Mouse (Mus musculus) lung, adult 2 months (tissue): ENCODE data around the gene Atp1a3. TPM values are rescaled to one million over a fixed set of nuclear protein-coding genes. Genes with fewer than 3 reads are reported as not detected.
A peak's percentile ranks its signal among the peaks of the same experiment; 100 is the strongest.

Source experiments
- DNase-seq: peaks from one replicate; pipeline ENCODE4 v3.0.0; 2022
- H3K4me1 ChIP-seq: fragments of 200-500 bp; 2 replicates; pipeline ENCODE4 v1.6.1; 2011; ENCODE audit warnings: low read length; ENCODE audit not compliant: control insufficient read depth, insufficient read depth
- H3K4me3 ChIP-seq: fragments of 200-500 bp; replicated peaks from 2 replicates; pipeline ENCODE3; 2011; ENCODE audit warnings: low read depth, mild to moderate bottlenecking, control low read depth, low read length; ENCODE audit errors: extremely low read depth
- CTCF ChIP-seq: fragments of 200-500 bp; IDR thresholded peaks from 2 replicates; pipeline ENCODE4 v1.5.1; 2011; ENCODE audit warnings: mild to moderate bottlenecking, low read length, control low read depth; ENCODE audit not compliant: insufficient read depth
- POLR2A ChIP-seq: fragments of 200-500 bp; IDR thresholded peaks from 2 replicates; pipeline ENCODE4 v1.6.1; 2011; ENCODE audit warnings: low read depth, mild to moderate bottlenecking, control low read depth, low read length, borderline replicate concordance; ENCODE audit errors: extremely low read depth
- WGBS: fragments of 180-500 bp; shearing (Covaris S2); methylation state at CpG from one replicate; pipeline ENCODE4 v1.1.7; 2018; 5-methylcytosine and 5-hydroxymethylcytosine counted together
- polyA plus RNA-seq: library from polyadenylated mRNA; depleted of rRNA; stranded (reverse); fragments of >200 nt; gene quantifications from 2 replicates; pipeline ENCODE4 v1.2.3, GENCODE M21; 2012

The Atp1a3 gene
- polyA plus RNA-seq, 1 experiment, result 7.1 TPM

DNA sequence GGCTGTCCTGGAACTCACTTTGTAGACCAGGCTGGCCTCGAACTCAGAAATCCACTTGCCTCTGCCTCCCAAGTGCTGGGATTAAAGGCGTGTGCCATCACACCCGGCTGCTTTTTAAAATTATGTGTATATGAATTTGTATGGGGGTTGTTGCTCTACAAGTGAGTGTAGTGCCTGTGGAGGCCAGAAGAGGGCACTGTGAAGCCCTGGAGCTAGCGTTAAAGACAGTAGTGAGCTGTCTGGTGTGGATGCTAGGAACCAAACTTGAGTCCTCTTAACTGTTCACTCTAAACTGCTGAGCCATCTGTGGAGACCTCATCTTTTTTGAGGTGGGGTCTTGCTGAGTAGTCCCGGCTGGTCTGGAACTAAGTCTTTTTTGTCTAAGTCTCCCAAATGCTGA lies 20.0 kb downstream of the Atp1a3 start:
- DNase-seq, result no peak
- no peak overlapping the region for H3K4me3 ChIP-seq
- no peaks in the 10 kb centered on the region for H3K4me1 ChIP-seq
- no peak for TF ChIP-seq CTCF
- TF ChIP-seq POLR2A, result no peak
- 69% methylated on average over 5 of the region's 5 CpGs for WGBS

GRCm38 (mm10) chr7:24984307-24984706 lies 21.5 kb downstream of the Atp1a3 start:
- WGBS, result 86% methylated on average over 2 of the region's 2 CpGs
- H3K4me1 ChIP-seq, result no peaks in the 10 kb centered on the region
- H3K4me3 ChIP-seq, result no peak overlapping the region
- DNase-seq, result no peak
- TF ChIP-seq POLR2A, result no peak
- TF ChIP-seq CTCF, result no peak

DNA sequence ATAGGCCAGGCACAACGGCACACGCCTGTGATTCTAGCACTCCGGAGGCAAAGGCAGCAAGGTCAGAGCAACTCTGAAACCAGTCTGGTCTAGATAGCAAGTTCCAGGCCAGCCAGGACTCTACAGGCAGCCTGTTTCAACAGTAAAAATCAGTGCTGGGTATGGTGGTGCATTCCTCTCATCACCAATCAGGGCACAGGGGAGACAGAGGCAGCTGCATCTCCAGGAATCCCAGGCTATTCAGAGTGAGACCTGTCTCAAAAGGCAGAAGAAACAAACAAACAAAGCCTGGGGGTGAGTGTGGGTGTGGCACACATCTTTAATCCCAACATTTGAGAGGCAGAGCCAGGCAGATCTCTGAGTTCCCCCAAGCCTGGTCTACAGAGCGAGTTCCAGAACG lies 22.4 kb downstream of the Atp1a3 start:
- Histone ChIP-seq H3K4me1 (no peaks in the 10 kb centered on the region), H3K4me3 (no peak overlapping the region)
- no peak for TF ChIP-seq CTCF
- 80% methylated on average over 5 of the region's 5 CpGs for WGBS
- no peak for DNase-seq

DNA sequence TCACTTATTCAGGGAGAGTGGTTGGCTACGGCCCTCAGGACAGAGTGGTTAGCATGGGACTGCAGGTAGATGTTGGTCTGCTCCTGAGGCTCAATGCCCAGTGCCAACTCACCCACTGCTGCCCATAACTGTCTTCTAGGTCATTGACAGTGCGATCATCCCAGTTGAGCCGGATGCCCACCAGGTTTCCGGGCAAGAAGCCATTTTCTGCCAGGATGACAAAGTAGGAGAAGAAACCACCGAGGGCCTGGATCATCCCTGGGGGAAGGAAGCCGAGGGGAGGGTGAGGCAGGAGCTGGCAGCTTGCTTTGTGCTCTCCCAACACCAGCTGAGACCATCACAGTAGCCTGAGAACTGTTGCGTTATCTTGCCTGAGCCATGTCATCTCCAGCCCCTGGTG lies 25.3 kb downstream of the Atp1a3 start:
- WGBS, result 69% methylated on average over 7 of the region's 7 CpGs
- TF ChIP-seq CTCF, result no peak
- TF ChIP-seq POLR2A, result no peak
- no peak for DNase-seq
- Histone ChIP-seq H3K4me1 (no peaks in the 10 kb centered on the region), H3K4me3 (no peak overlapping the region)

GRCm38 (mm10) chr7:24978781-24979180 lies 27.0 kb downstream of the Atp1a3 start:
- TF ChIP-seq CTCF (no peak), POLR2A (no peak)
- 74% methylated on average over 7 of the region's 7 CpGs for WGBS
- Histone ChIP-seq H3K4me3 (no peak overlapping the region), H3K4me1 (no peaks in the 10 kb centered on the region)
- DNase-seq, result no peak

DNA sequence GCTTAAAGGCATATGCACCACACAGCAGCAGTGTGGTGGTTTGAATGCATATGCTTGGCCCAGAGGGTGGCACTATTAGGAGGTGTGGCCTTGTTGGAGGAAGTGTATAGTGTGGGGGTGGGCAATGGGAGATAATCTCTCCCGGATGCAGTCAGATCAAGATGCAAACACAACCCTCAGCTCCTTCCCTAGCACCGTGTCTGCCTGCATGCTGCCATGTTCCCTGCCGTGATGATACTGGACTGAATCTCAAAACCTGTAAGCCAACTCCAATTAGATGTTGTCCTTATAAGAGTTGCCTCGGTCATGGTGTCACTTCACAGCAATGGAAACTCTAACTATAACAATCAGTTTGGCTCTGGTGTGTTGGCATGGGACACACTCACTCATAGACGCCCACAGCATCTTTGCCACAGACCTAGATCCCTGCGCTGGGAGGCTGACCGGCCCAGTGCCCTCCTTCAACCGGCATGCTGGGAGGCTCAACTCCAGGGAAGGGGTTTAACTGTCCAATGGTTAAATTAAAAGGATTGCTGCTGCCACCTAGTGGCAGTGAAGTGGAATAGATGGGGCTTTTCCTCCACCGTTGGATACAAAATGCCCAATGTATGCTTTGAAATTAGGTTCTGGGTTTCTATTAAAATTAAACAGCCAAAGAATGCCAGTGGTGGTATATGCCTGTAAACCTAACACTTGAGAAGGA lies 30.7 kb downstream of the Atp1a3 start:
- WGBS, result 24% methylated on average over 9 of the region's 9 CpGs
- peak; percentile 28 for DNase-seq
- no peak for TF ChIP-seq POLR2A
- peak; percentile 39 for TF ChIP-seq CTCF
- H3K4me3 ChIP-seq, result no peak overlapping the region
- peaks cover 2% of the 10 kb centered on the region; the same call in 1 of the 2 replicates for H3K4me1 ChIP-seq

GRCm38 (mm10) chr7:24973902-24974301 lies 31.9 kb downstream of the Atp1a3 start:
- no peak for TF ChIP-seq CTCF
- no peak for TF ChIP-seq POLR2A
- 60% methylated on average over 5 of the region's 5 CpGs for WGBS
- DNase-seq, result no peak
- H3K4me1 ChIP-seq, result peaks cover 2% of the 10 kb centered on the region; the same call in 1 of the 2 replicates
- H3K4me3 ChIP-seq, result no peak overlapping the region

GRCm38 (mm10) chr7:24973208-24973607 lies 32.5 kb downstream of the Atp1a3 start:
- no peak overlapping the region for H3K4me3 ChIP-seq
- no peak for DNase-seq
- no peak for TF ChIP-seq POLR2A
- peaks cover 2% of the 10 kb centered on the region; the same call in 1 of the 2 replicates for H3K4me1 ChIP-seq
- 80% methylated on average over 4 of the region's 4 CpGs for WGBS

GRCm38 (mm10) chr7:24971972-24972893 lies 33.5 kb downstream of the Atp1a3 start, which contains the start of gene Rabac1:
Gene Rabac1 (minus strand): TSS chr7:24972754.
- Histone ChIP-seq H3K4me3 (peak within 1 kb of the TSS; percentile 82), H3K4me1 (peaks cover 2% of the 10 kb centered on the region; the same call in 1 of the 2 replicates)
- peak; percentile 89 for DNase-seq
- TF ChIP-seq CTCF (no peak), POLR2A (peak; percentile 97)
- WGBS, result under 1% methylated on average over 45 of the region's 45 CpGs
